Mouse (Mus musculus) heart, postnatal 4 days (tissue): ENCODE measurements around the gene Iscu. TPM values are rescaled to one million over a fixed set of nuclear protein-coding genes. Genes with fewer than 3 reads are reported as not detected.
"Not testable (repeated sequence)": the region's sequence is repeated elsewhere in the genome, so short reads cannot be mapped to it uniquely, and the experiment has no call there.

Experiments
- DNase-seq: peaks from one replicate; pipeline ENCODE4 v3.0.0; 2021
- total RNA-seq, 2 experiments: library from RNA; stranded (reverse); gene quantifications; 2 replicates each; pipeline ENCODE4 v1.2.3; 2021

Gene Iscu
- total RNA-seq, 2 experiments from 2014 or later: 102 to 104 TPM

- DNase-seq: no peak
These were observed 11.0 kb upstream of the Iscu start for GRCm38 (mm10) chr5:113761585-113761984.

- DNase-seq: no peak
These were observed 8.1 kb upstream of the Iscu start for GRCm38 (mm10) chr5:113764426-113764825.

- no peak for DNase-seq
These were observed 6.7 kb upstream of the Iscu start for GRCm38 (mm10) chr5:113765641-113766526.

- no peak for DNase-seq
These were observed 3.7 kb upstream of the Iscu start for GRCm38 (mm10) chr5:113768806-113769205.

GRCm38 (mm10) chr5:113771213-113772162 lies 1.1 kb upstream of the Iscu start:
- peak; percentile 86 for DNase-seq

- DNase-seq: no peak
These were observed 464 bp downstream of the Iscu start for GRCm38 (mm10) chr5:113772905-113773519.

GRCm38 (mm10) chr5:113773664-113774063 lies 1.1 kb downstream of the Iscu start:
- DNase-seq: peak; percentile 94

GRCm38 (mm10) chr5:113775585-113775984 lies 3.0 kb downstream of the Iscu start:
- DNase-seq: no peak

GRCm38 (mm10) chr5:113776128-113776895 lies 3.8 kb downstream of the Iscu start:
- DNase-seq: no peak

- DNase-seq: no peak
These were observed 4.3 kb downstream of the Iscu start for GRCm38 (mm10) chr5:113776896-113777226.

GRCm38 (mm10) chr5:113777728-113778127 lies 5.2 kb downstream of the Iscu start:
- not testable (repeated sequence) for DNase-seq

- DNase-seq: no peak
These were observed 7.0 kb downstream of the Iscu start for GRCm38 (mm10) chr5:113779569-113779968.

GRCm38 (mm10) chr5:113780082-113780752 lies 7.7 kb downstream of the Iscu start:
- no peak for DNase-seq

GRCm38 (mm10) chr5:113780763-113781162 lies 8.2 kb downstream of the Iscu start:
- DNase-seq: no peak

GRCm38 (mm10) chr5:113781254-113781653 lies 8.7 kb downstream of the Iscu start:
- DNase-seq: no peak

- DNase-seq: no peak
These were observed 9.3 kb downstream of the Iscu start for GRCm38 (mm10) chr5:113781875-113782274.

GRCm38 (mm10) chr5:113782624-113783023 lies 10.1 kb downstream of the Iscu start:
- DNase-seq: no peak

- peak; percentile 67 for DNase-seq
These were observed 11.0 kb downstream of the Iscu start for GRCm38 (mm10) chr5:113783581-113784001.

- peak; percentile 48 for DNase-seq
These were observed 11.6 kb downstream of the Iscu start for GRCm38 (mm10) chr5:113784104-113784503.

GRCm38 (mm10) chr5:113786985-113787384 lies 14.4 kb downstream of the Iscu start:
- no peak for DNase-seq

- no peak for DNase-seq
These were observed 16.1 kb downstream of the Iscu start for GRCm38 (mm10) chr5:113788645-113789044.
